Mouse (Mus musculus) granulocyte monocyte progenitor cell, adult 5-6 weeks (primary cell): Measurements from ENCODE around the gene Tspan15. TPM values are rescaled to one million over a fixed set of nuclear protein-coding genes. Genes with fewer than 3 reads are reported as not detected.

ENCODE experiments used
- ATAC-seq: replicated peaks from 2 replicates; pipeline ENCODE4 v1.8.0; 2016; ENCODE audit warnings: mild to moderate bottlenecking, moderate TSS enrichment, inconsistent platforms; ENCODE audit not compliant: poor library complexity, severe bottlenecking
- total RNA-seq, 2 experiments: library from RNA; stranded (forward) in 1 of 2; stranded (reverse) in 1 of 2; fragments of 200-712, 200-1000 nt in 1 of 2; fragments of >200 nt in 1 of 2; fragmentation: Nextera tagmentation in 1 of 2; gene quantifications; 2 replicates each; pipeline ENCODE4 v1.2.3; 2014 to 2017

Tspan15 gene
- total RNA-seq, 2 experiments from 2014 or later: not detected

DNA sequence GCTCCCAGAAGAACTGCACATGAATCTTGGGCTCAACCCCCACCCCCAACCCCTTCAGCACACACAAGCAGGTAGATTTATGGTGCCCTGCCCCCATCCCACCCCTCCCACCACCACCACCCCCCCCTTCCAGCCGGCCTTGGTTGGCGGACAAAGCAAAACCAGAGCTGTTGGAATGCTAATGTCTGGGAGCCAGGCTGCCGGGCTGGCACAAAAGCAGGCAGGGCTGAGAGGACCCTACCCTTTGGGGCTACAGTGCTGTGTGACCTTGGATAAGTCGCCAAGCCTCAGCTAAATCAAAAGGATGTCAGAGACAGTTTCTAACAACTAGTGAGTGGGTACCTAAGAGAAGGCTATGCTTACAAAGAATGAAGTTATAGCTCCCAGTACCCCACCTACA lies 93.9 kb downstream of the Tspan15 start:
- no peak for ATAC-seq

GRCm38 (mm10) chr10:62135696-62136470 lies 95.2 kb downstream of the Tspan15 start:
- ATAC-seq: no peak

Other genes with a start within 250 kb of the Tspan15 start
- gene Neurog3, start 98.2 kb downstream of the Tspan15 start, total RNA-seq (2014; fragmentation: Nextera tagmentation): not detected in 2 replicates
- gene Neurog3, start 98.2 kb downstream of the Tspan15 start, total RNA-seq (2017): not detected in 2 replicates
- not detected in 2 replicates for gene Fam241b, start 87.3 kb downstream of the Tspan15 start, total RNA-seq (2014; fragmentation: Nextera tagmentation)
- gene Fam241b, start 87.3 kb downstream of the Tspan15 start, total RNA-seq (2017): not detected in 2 replicates
- not detected in 2 replicates for gene Tacr2, start 21.2 kb upstream of the Tspan15 start, total RNA-seq (2014; fragmentation: Nextera tagmentation)
- 0.22 TPM in 1 of 2 replicates, not detected in the other for gene Tacr2, start 21.2 kb upstream of the Tspan15 start, total RNA-seq (2017)
- 46.4 and 67.3 TPM in 2 replicates for gene Hk1, start 148.7 kb upstream of the Tspan15 start, total RNA-seq (2014; fragmentation: Nextera tagmentation)
- gene Hk1, start 148.7 kb upstream of the Tspan15 start, total RNA-seq (2017): 72.6 and 73.2 TPM in 2 replicates
- gene Hkdc1, start 191.2 kb upstream of the Tspan15 start, total RNA-seq (2014; fragmentation: Nextera tagmentation): not detected in 2 replicates
- not detected in 2 replicates for gene Hkdc1, start 191.2 kb upstream of the Tspan15 start, total RNA-seq (2017)
- 2.0 and 4.2 TPM in 2 replicates for gene 4930507D05Rik, start 218.2 kb upstream of the Tspan15 start, total RNA-seq (2014; fragmentation: Nextera tagmentation)
- 0.31 and 0.34 TPM in 2 replicates for gene 4930507D05Rik, start 218.2 kb upstream of the Tspan15 start, total RNA-seq (2017)
- gene Supv3l1, start 218.5 kb upstream of the Tspan15 start, total RNA-seq (2014; fragmentation: Nextera tagmentation): 48.8 and 53.9 TPM in 2 replicates
- gene Supv3l1, start 218.5 kb upstream of the Tspan15 start, total RNA-seq (2017): 39.0 and 52.8 TPM in 2 replicates